Mouse (Mus musculus) spleen, adult 2 months (tissue): ENCODE results near the gene Serp2. TPM values are rescaled to one million over a fixed set of nuclear protein-coding genes. Genes with fewer than 3 reads are reported as not detected.
A peak's percentile ranks its signal among the peaks of the same experiment; 100 is the strongest.

ENCODE experiments used
- DNase-seq, 2 experiments: peaks; one replicate each; pipeline versions ENCODE4 v3.0.0 to v3.0.0-alpha.2; 2012 to 2021; ENCODE audit warnings: low spot score in 2 of 2, low read depth in 1 of 2
- H3K27ac ChIP-seq: fragments of 200-500 bp; 2 replicates; pipeline ENCODE4 v1.5.1; 2012; ENCODE audit warnings: low read length, inconsistent platforms; ENCODE audit not compliant: insufficient read depth
- H3K27me3 ChIP-seq: fragments of 200-500 bp; 2 replicates; pipeline ENCODE4 v1.6.1; 2012; ENCODE audit warnings: mild to moderate bottlenecking, moderate library complexity, low read length, inconsistent platforms; ENCODE audit not compliant: control insufficient read depth, insufficient read depth
- H3K36me3 ChIP-seq: fragments of 200-500 bp; 2 replicates; pipeline ENCODE4 v1.6.1; 2012; ENCODE audit warnings: mild to moderate bottlenecking, low read length, inconsistent platforms; ENCODE audit not compliant: control insufficient read depth, insufficient read depth
- H3K4me1 ChIP-seq: fragments of 200-500 bp; 2 replicates; pipeline ENCODE4 v1.6.1; 2011; ENCODE audit warnings: inconsistent platforms; ENCODE audit not compliant: control insufficient read depth, insufficient read depth, insufficient read length
- H3K4me3 ChIP-seq: fragments of 200-500 bp; 2 replicates; pipeline ENCODE4 v1.5.1; 2011; ENCODE audit warnings: mild to moderate bottlenecking, inconsistent platforms; ENCODE audit not compliant: insufficient read depth, insufficient read length; ENCODE audit errors: extremely low read depth
- CTCF ChIP-seq: fragments of 200-500 bp; IDR thresholded peaks from 2 replicates; pipeline ENCODE4 v1.5.1; 2011; ENCODE audit warnings: mild to moderate bottlenecking, inconsistent platforms; ENCODE audit not compliant: insufficient read depth, insufficient read length, insufficient replicate concordance; ENCODE audit errors: extremely low read depth
- POLR2A ChIP-seq: fragments of 200-500 bp; IDR thresholded peaks from 2 replicates; pipeline ENCODE4 v1.6.1; 2011; ENCODE audit warnings: low read depth, low read length, inconsistent platforms
- WGBS: fragments of 180-500 bp; shearing (Covaris S2); methylation state at CpG from one replicate; pipeline ENCODE4 v1.1.7; 2018; 5-methylcytosine and 5-hydroxymethylcytosine counted together
- polyA plus RNA-seq: library from polyadenylated mRNA; depleted of rRNA; stranded (reverse); fragments of >200 nt; gene quantifications from 2 replicates; pipeline ENCODE4 v1.2.3, GENCODE M21; 2012

The Serp2 gene
- polyA plus RNA-seq, 1 experiment: 4.2 TPM

- Histone ChIP-seq H3K27ac (no peak overlapping the region), H3K36me3 (no peaks in the 10 kb centered on the region), H3K4me1 (peaks cover 6% of the 10 kb centered on the region; the same call in 1 of the 2 replicates), H3K27me3 (no peaks in the 10 kb centered on the region), H3K4me3 (no peak overlapping the region)
- TF ChIP-seq CTCF: no peak
- no peak for DNase-seq
Observed at GRCm38 (mm10) chr14:76597751-76598150, 41.1 kb upstream of the Serp2 start.

- no peak overlapping the region for H3K4me3 ChIP-seq
- no peaks in the 10 kb centered on the region for H3K27me3 ChIP-seq
- H3K4me1 ChIP-seq: peaks cover 6% of the 10 kb centered on the region; the same call in 1 of the 2 replicates
- TF ChIP-seq CTCF (no peak), POLR2A (no peak)
- DNase-seq: no peak
- WGBS: 87% methylated on average over 9 of the region's 9 CpGs
- H3K36me3 ChIP-seq: no peaks in the 10 kb centered on the region
- H3K27ac ChIP-seq: peak overlapping the region; percentile 58; the same call in 1 of the 2 replicates
Observed at GRCm38 (mm10) chr14:76595048-76595859, 38.6 kb upstream of the Serp2 start.

GRCm38 (mm10) chr14:76594351-76594885, 37.7 kb upstream of the Serp2 start:
- H3K27me3 ChIP-seq: no peaks in the 10 kb centered on the region
- DNase-seq: no peak
- no peaks in the 10 kb centered on the region for H3K36me3 ChIP-seq
- H3K27ac ChIP-seq: peak overlapping the region; percentile 58; the same call in 1 of the 2 replicates
- no peak overlapping the region for H3K4me3 ChIP-seq
- WGBS: 63% methylated on average over 6 of the region's 6 CpGs
- TF ChIP-seq CTCF (no peak), POLR2A (no peak)
- peaks cover 6% of the 10 kb centered on the region; the same call in 1 of the 2 replicates for H3K4me1 ChIP-seq

GRCm38 (mm10) chr14:76593630-76594193, 37.0 kb upstream of the Serp2 start:
- TF ChIP-seq POLR2A (no peak), CTCF (no peak)
- no peak for DNase-seq
- no peaks in the 10 kb centered on the region for H3K27me3 ChIP-seq
- no peak overlapping the region for H3K4me3 ChIP-seq
- no peak overlapping the region for H3K27ac ChIP-seq
- peaks cover 6% of the 10 kb centered on the region; the same call in 1 of the 2 replicates for H3K4me1 ChIP-seq
- no peaks in the 10 kb centered on the region for H3K36me3 ChIP-seq
- WGBS: 87% methylated on average over 15 of the region's 15 CpGs

- WGBS: 92% methylated on average over 12 of the region's 12 CpGs
- Histone ChIP-seq H3K36me3 (no peaks in the 10 kb centered on the region), H3K27ac (no peak overlapping the region), H3K27me3 (no peaks in the 10 kb centered on the region), H3K4me1 (peaks cover 6% of the 10 kb centered on the region; the same call in 1 of the 2 replicates), H3K4me3 (no peak overlapping the region)
- no peak for DNase-seq
- TF ChIP-seq POLR2A: no peak
- no peak for TF ChIP-seq CTCF
Observed at GRCm38 (mm10) chr14:76592721-76593120, 36.0 kb upstream of the Serp2 start.

- H3K27me3 ChIP-seq: no peaks in the 10 kb centered on the region
- TF ChIP-seq POLR2A: no peak
- TF ChIP-seq CTCF: no peak
- no peak overlapping the region for H3K4me3 ChIP-seq
- WGBS: 75% methylated on average over 6 of the region's 6 CpGs
- peaks cover 6% of the 10 kb centered on the region; the same call in 1 of the 2 replicates for H3K4me1 ChIP-seq
- H3K36me3 ChIP-seq: no peaks in the 10 kb centered on the region
- no peak overlapping the region for H3K27ac ChIP-seq
- DNase-seq: no peak
Observed at GRCm38 (mm10) chr14:76592090-76592489, 35.4 kb upstream of the Serp2 start.

GRCm38 (mm10) chr14:76590134-76590533, 33.4 kb upstream of the Serp2 start:
- Histone ChIP-seq H3K36me3 (no peaks in the 10 kb centered on the region), H3K27me3 (no peaks in the 10 kb centered on the region), H3K4me1 (peaks cover 3% of the 10 kb centered on the region; the same call in 1 of the 2 replicates), H3K27ac (no peak overlapping the region), H3K4me3 (no peak overlapping the region)
- no peak for DNase-seq
- TF ChIP-seq POLR2A (no peak), CTCF (no peak)
- WGBS: 86% methylated on average over 7 of the region's 7 CpGs
